Mouse (Mus musculus): ENCODE data around the gene Rnf13.

Rnf13 gene

GRCm38 (mm10) chr3:57845786-57846661, 110.2 kb downstream of the Rnf13 start:
- no peak for DNase-seq (ENCODE audit: extremely low read depth, insufficient read length, low spot score)

GRCm38 (mm10) chr3:57846662-57846911, 110.7 kb downstream of the Rnf13 start:
- no peak for DNase-seq (ENCODE audit: extremely low read depth, insufficient read length, low spot score)

GRCm38 (mm10) chr3:57846912-57847759, 111.3 kb downstream of the Rnf13 start:
- peak; percentile 3 for DNase-seq (ENCODE audit: extremely low read depth, insufficient read length, low spot score)

- peak; percentile 18 for DNase-seq (ENCODE audit: extremely low read depth, insufficient read length, low spot score)
These were observed 111.9 kb downstream of the Rnf13 start, which contains the start of gene Pfn2 for GRCm38 (mm10) chr3:57847760-57848185. Gene Pfn2 (minus strand): TSS chr3:57848079.

- no peak for DNase-seq (ENCODE audit: extremely low read depth, insufficient read length, low spot score)
These were observed 147.1 kb downstream of the Rnf13 start for GRCm38 (mm10) chr3:57882945-57883344.

Measured in 3134 (cell line).